In genomic region chr5:144944370-144944769, GRCm38 (mm10) we compare ENCODE assay signal across 15 mouse cellular contexts.
"Had no signal": no experiment of that assay in that cellular context is flagged by ENCODE, and none has a peak within 500 bp of the region (broad histone marks: within the 10 kb centered on the region; RNA-seq: fewer than 3 reads in every experiment).

No protein-coding gene starts in this region.

- H3K9me3 ChIP-seq: lung, embryonic 15.5 days; midbrain, embryonic 12.5 days; midbrain, embryonic 15.5 days; neural tube, embryonic 13.5 days; stomach, embryonic 15.5 days had no signal

- H3K36me3 ChIP-seq: lung, embryonic 15.5 days; midbrain, embryonic 12.5 days; midbrain, embryonic 15.5 days; neural tube, embryonic 13.5 days; stomach, embryonic 15.5 days had no signal

- H3K9ac ChIP-seq: liver, embryonic 14.5 days; lung, embryonic 15.5 days; midbrain, embryonic 12.5 days; midbrain, embryonic 15.5 days; neural tube, embryonic 13.5 days; stomach, embryonic 15.5 days had no signal

- H3K4me2 ChIP-seq: lung, embryonic 15.5 days; midbrain, embryonic 12.5 days; midbrain, embryonic 15.5 days; neural tube, embryonic 13.5 days; stomach, embryonic 15.5 days had no signal

- ATAC-seq: intestine, embryonic 16.5 days; midbrain, embryonic 15.5 days had no signal

- H3K4me3 ChIP-seq: lung, embryonic 15.5 days; midbrain, embryonic 12.5 days; midbrain, embryonic 15.5 days; neural tube, embryonic 13.5 days; stomach, embryonic 15.5 days had no signal

- H3K27me3 ChIP-seq: lung, embryonic 15.5 days; midbrain, embryonic 12.5 days; midbrain, embryonic 15.5 days; neural tube, embryonic 13.5 days; stomach, embryonic 15.5 days had no signal

- DNase-seq: kidney, adult 18-20 months; kidney, adult 9 months; kidney, postnatal 14 days; kidney, postnatal 4 days; retina, postnatal 1 day; right cerebral cortex, postnatal 25 days; thymus, postnatal 25 days had no signal

- H3K27ac ChIP-seq: liver, embryonic 14.5 days; lung, embryonic 15.5 days; macrophage; midbrain, embryonic 12.5 days; midbrain, embryonic 15.5 days; neural tube, embryonic 13.5 days; stomach, embryonic 15.5 days had no signal
